Mouse (Mus musculus): ENCODE data around the gene Hist1h2bg. TPM values are rescaled to one million over a fixed set of nuclear protein-coding genes. Genes with fewer than 3 reads are reported as not detected.
"Not testable (repeated sequence)": the region's sequence is repeated elsewhere in the genome, so short reads cannot be mapped to it uniquely, and the experiment has no call there.

Hist1h2bg gene
- total and polyA plus RNA-seq, 3 experiments, result 14.7 to 2,580 TPM; not detected in 1

GRCm38 (mm10) chr13:23543965-23544786 lies 27.0 kb upstream of the Hist1h2bg start, which contains the start of gene Hist1h3f (continued):
- TF ChIP-seq MYB (IDR thresholded peaks at IDR 0.05; ENCODE audit: low read depth, low read length), result no peak

GRCm38 (mm10) chr13:23544787-23545120 lies 26.4 kb upstream of the Hist1h2bg start:
- H3K4me3 ChIP-seq (ENCODE audit: control insufficient read depth in 1 of 2, insufficient read depth in 1 of 2, low read depth in 2 of 2, low read length in 2 of 2), result peak overlapping the region in 1 of 2 experiments; percentile 50; a peak in 1 of 4 replicates
- peak overlapping the region; percentile 91 for H3K27ac ChIP-seq (ENCODE audit: control insufficient read depth, low read depth, low read length)
- DNase-seq (ENCODE audit: low read depth, low spot score), result peak; percentile 61
- H3K9ac ChIP-seq (ENCODE audit: control insufficient read depth, low read depth, low read length, poor library complexity, severe bottlenecking), result peak overlapping the region; percentile 75
- peaks cover 0 to 28% of the 10 kb centered on the region in 2 experiments; a peak in 2 of 4 replicates for H3K36me3 ChIP-seq (ENCODE audit: control insufficient read depth in 1 of 2, insufficient read depth in 2 of 2, low read length in 2 of 2)
- H3K9me3 ChIP-seq (replicated peaks; ENCODE audit: insufficient read depth, low read length); H3K27me3 ChIP-seq (ENCODE audit: control insufficient read depth in 1 of 2, insufficient read depth in 2 of 2, low read length in 2 of 2); H3K4me1 ChIP-seq (ENCODE audit: control insufficient read depth in 1 of 2, insufficient read depth in 2 of 2, low read length in 2 of 2); H3K79me2 ChIP-seq (ENCODE audit: control insufficient read depth, insufficient read depth, low read length, poor library complexity): not testable (repeated sequence)
- TF ChIP-seq POLR2A (IDR thresholded peaks at IDR 0.05; ENCODE audit: control insufficient read depth in 1 of 2, insufficient read depth in 1 of 2, low read depth in 1 of 2, low read length in 2 of 2, poor library complexity in 1 of 2), result peak in 1 of 2 experiments; percentile 80; a peak in 2 of 4 replicates
- TF ChIP-seq UBTF (IDR thresholded peaks at IDR 0.05; ENCODE audit: borderline replicate concordance, insufficient read depth, low read depth, low read length), result 0 out of 2 replicates have a peak, but pooled peaks have one; percentile 66

GRCm38 (mm10) chr13:23546694-23547093 lies 24.5 kb upstream of the Hist1h2bg start:
- no peaks in the 10 kb centered on the region; the same call in 1 of the 2 replicates for H3K79me2 ChIP-seq (ENCODE audit: control insufficient read depth, insufficient read depth, low read length, poor library complexity)
- no peak overlapping the region for H3K9ac ChIP-seq (ENCODE audit: control insufficient read depth, low read depth, low read length, poor library complexity, severe bottlenecking)
- no peak overlapping the region for H3K27ac ChIP-seq (ENCODE audit: control insufficient read depth, low read depth, low read length)
- H3K27me3 ChIP-seq (ENCODE audit: control insufficient read depth in 1 of 2, insufficient read depth in 2 of 2, low read length in 2 of 2), result no peaks in the 10 kb centered on the region
- DNase-seq (ENCODE audit: low read depth, low spot score), result no peak
- TF ChIP-seq MYB (IDR thresholded peaks at IDR 0.05; ENCODE audit: low read depth, low read length) (no peak), GATA1 (IDR thresholded peaks at IDR 0.05; ENCODE audit: low read depth, low read length) (peak; percentile 62), RCOR1 (IDR thresholded peaks at IDR 0.05; ENCODE audit: low read depth, low read length) (no peak)
- H3K4me1 ChIP-seq (ENCODE audit: control insufficient read depth in 1 of 2, insufficient read depth in 2 of 2, low read length in 2 of 2), result peaks cover 0 to 9% of the 10 kb centered on the region in 2 experiments; a peak in 2 of 4 replicates
- H3K4me3 ChIP-seq (ENCODE audit: control insufficient read depth in 1 of 2, insufficient read depth in 1 of 2, low read depth in 2 of 2, low read length in 2 of 2), result no peak overlapping the region
- no peaks in the 10 kb centered on the region for H3K9me3 ChIP-seq (replicated peaks; ENCODE audit: insufficient read depth, low read length)
- peaks cover 0 to 28% of the 10 kb centered on the region in 2 experiments; a peak in 2 of 4 replicates for H3K36me3 ChIP-seq (ENCODE audit: control insufficient read depth in 1 of 2, insufficient read depth in 2 of 2, low read length in 2 of 2)

GRCm38 (mm10) chr13:23550761-23551145 lies 20.4 kb upstream of the Hist1h2bg start:
- peaks cover 0 to 16% of the 10 kb centered on the region in 2 experiments; a peak in 2 of 4 replicates for H3K4me1 ChIP-seq (ENCODE audit: control insufficient read depth in 1 of 2, insufficient read depth in 2 of 2, low read length in 2 of 2)
- peak; percentile 86 for DNase-seq (ENCODE audit: low read depth, low spot score)
- no peak for TF ChIP-seq POLR2AphosphoS2 (IDR thresholded peaks at IDR 0.05; ENCODE audit: low read length)
- no peak for TF ChIP-seq BHLHE40 (IDR thresholded peaks at IDR 0.05; ENCODE audit: borderline replicate concordance, low read depth, low read length)
- no peak for TF ChIP-seq SMC3 (IDR thresholded peaks at IDR 0.05; ENCODE audit: low read depth, low read length)
- no peak for TF ChIP-seq MYB (IDR thresholded peaks at IDR 0.05; ENCODE audit: low read depth, low read length)
- TF ChIP-seq EP300 (IDR thresholded peaks at IDR 0.05; ENCODE audit: low read depth in 1 of 2, low read length in 2 of 2), result no peak
- no peak for TF ChIP-seq ZMIZ1 (IDR thresholded peaks at IDR 0.05; ENCODE audit: low read depth, low read length)
- TF ChIP-seq ELF1 (IDR thresholded peaks at IDR 0.05; ENCODE audit: low read depth, low read length), result no peak
- no peak for TF ChIP-seq TCF12 (IDR thresholded peaks at IDR 0.05; ENCODE audit: low read depth, low read length)
- no peak for TF ChIP-seq KAT2A (conservative IDR thresholded peaks at IDR 0.05; ENCODE audit: low read depth, low read length)
- TF ChIP-seq NRF1 (IDR thresholded peaks at IDR 0.05; ENCODE audit: insufficient read depth, low read depth, low read length, poor library complexity, severe bottlenecking), result no peak
- TF ChIP-seq MAFK (IDR thresholded peaks at IDR 0.05; ENCODE audit: borderline replicate concordance, low read depth, low read length), result no peak
- no peak for TF ChIP-seq RAD21 (IDR thresholded peaks at IDR 0.05; ENCODE audit: low read depth, low read length)
- TF ChIP-seq JUND (IDR thresholded peaks at IDR 0.05; ENCODE audit: low read depth, low read length), result no peak
- TF ChIP-seq ETS1 (IDR thresholded peaks at IDR 0.05; ENCODE audit: low read depth, low read length), result no peak
- no peak for TF ChIP-seq SIN3A (IDR thresholded peaks at IDR 0.05; ENCODE audit: low read length)
- H3K4me3 ChIP-seq (ENCODE audit: control insufficient read depth in 1 of 2, insufficient read depth in 1 of 2, low read depth in 2 of 2, low read length in 2 of 2), result peak overlapping the region; percentile 0 to 44
- peak overlapping the region; percentile 100 for H3K27ac ChIP-seq (ENCODE audit: control insufficient read depth, low read depth, low read length)
- H3K36me3 ChIP-seq (ENCODE audit: control insufficient read depth in 1 of 2, insufficient read depth in 2 of 2, low read length in 2 of 2), result peaks cover 0 to 49% of the 10 kb centered on the region in 2 experiments; a peak in 2 of 4 replicates
- no peaks in the 10 kb centered on the region for H3K27me3 ChIP-seq (ENCODE audit: control insufficient read depth in 1 of 2, insufficient read depth in 2 of 2, low read length in 2 of 2)
- H3K9ac ChIP-seq (ENCODE audit: control insufficient read depth, low read depth, low read length, poor library complexity, severe bottlenecking), result peak overlapping the region; percentile 87
- H3K79me2 ChIP-seq (ENCODE audit: control insufficient read depth, insufficient read depth, low read length, poor library complexity), result peaks cover 3% of the 10 kb centered on the region; the same call in 1 of the 2 replicates
- H3K9me3 ChIP-seq (replicated peaks; ENCODE audit: insufficient read depth, low read length), result no peaks in the 10 kb centered on the region
